Mouse (Mus musculus): ENCODE measurements around the gene Tfeb. TPM values are rescaled to one million over a fixed set of nuclear protein-coding genes. Genes with fewer than 3 reads are reported as not detected.

The Tfeb gene
- total and polyA plus RNA-seq, 3 experiments: 29.1 to 49.3 (median 39.9) TPM

DNA sequence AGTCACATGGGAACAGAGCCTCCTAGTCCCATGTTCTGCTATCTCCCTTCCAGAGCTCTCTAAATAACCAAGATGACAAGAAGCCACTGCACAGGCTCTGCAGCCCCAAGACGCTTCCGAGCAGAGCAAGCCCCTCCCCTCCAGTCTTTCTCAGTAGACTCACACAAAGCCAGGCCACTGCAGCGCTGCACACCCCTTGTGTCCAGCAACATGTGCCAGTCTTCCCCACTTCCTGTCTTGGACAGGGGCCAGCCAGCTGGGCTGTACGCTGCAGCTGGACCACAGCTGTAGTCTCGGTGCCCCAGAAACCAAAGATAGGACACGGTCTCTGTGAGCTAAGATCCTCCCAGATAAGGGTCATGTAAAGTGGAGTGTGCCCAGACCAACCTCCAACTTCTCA lies 101.0 kb downstream of the Tfeb start:
- in situ Hi-C loops (cut with MboI; ENCODE audit: low pct_ligation_motif_present, low pct_unique_long_range_greater_than_20kb, low sequenced_read_pairs) (no loop called here), dilution Hi-C loops (cut with MboI; ENCODE audit: extremely low pct_ligation_motif_present, extremely low pct_unique_long_range_greater_than_20kb, low sequenced_read_pairs) (no loop called here)
- no peaks in the 10 kb centered on the region for H3K79me2 ChIP-seq (replicated peaks; ENCODE audit: control insufficient read depth, extremely low read depth, insufficient read depth, poor library complexity, severe bottlenecking)
- peaks cover 6% of the 10 kb centered on the region for H3K9me3 ChIP-seq (replicated peaks; ENCODE audit: low read length)
- no peak overlapping the region for H3K27ac ChIP-seq (ENCODE audit: insufficient read depth, low read depth)
- H3K27me3 ChIP-seq (replicated peaks): peaks cover 11% of the 10 kb centered on the region
- 0 out of 4 replicates have a peak, but pooled peaks cover 0 to 2% of the 10 kb centered on the region in 2 experiments for H3K4me1 ChIP-seq (ENCODE audit: control insufficient read depth in 1 of 2, insufficient read depth in 2 of 2)
- H3K36me3 ChIP-seq (replicated peaks in 1 of 2; ENCODE audit: control insufficient read depth in 1 of 2, insufficient read depth in 1 of 2, low read length in 1 of 2): no peaks in the 10 kb centered on the region
- H3K4me2 ChIP-seq (ENCODE audit: insufficient read depth, low read depth, poor library complexity, severe bottlenecking): no peak overlapping the region
- DNase-seq (ENCODE audit: extremely low read depth): no peak
- no peak overlapping the region for H3K9ac ChIP-seq (ENCODE audit: insufficient read depth, low read depth)
- no peak overlapping the region for H3K4me3 ChIP-seq (replicated peaks in 1 of 3; ENCODE audit: low read depth in 2 of 3, low read length in 2 of 3, poor library complexity in 1 of 3)
- TF ChIP-seq MAX (IDR thresholded peaks at IDR 0.05; ENCODE audit: low read length): no peak
- TF ChIP-seq CHD1 (IDR thresholded peaks at IDR 0.05; ENCODE audit: low read depth, low read length): no peak
- no peak for TF ChIP-seq KAT2A (IDR thresholded peaks at IDR 0.05; ENCODE audit: insufficient replicate concordance, low read length)
- TF ChIP-seq USF1 (IDR thresholded peaks at IDR 0.05; ENCODE audit: low read depth, low read length): no peak
- TF ChIP-seq ZKSCAN1 (IDR thresholded peaks at IDR 0.05; ENCODE audit: borderline replicate concordance, low read depth, low read length): no peak
- no peak for TF ChIP-seq TCF12 (IDR thresholded peaks at IDR 0.05; ENCODE audit: low read depth, low read length)
- no peak for TF ChIP-seq ZMIZ1 (IDR thresholded peaks at IDR 0.05; ENCODE audit: low read depth, low read length)
- TF ChIP-seq CHD2 (IDR thresholded peaks at IDR 0.05; ENCODE audit: low read length): no peak
- TF ChIP-seq MYC (IDR thresholded peaks at IDR 0.05; ENCODE audit: low read depth, low read length): no peak
- TF ChIP-seq SIN3A (IDR thresholded peaks at IDR 0.05; ENCODE audit: low read length): no peak
- no peak for TF ChIP-seq RCOR1 (conservative IDR thresholded peaks at IDR 0.05; ENCODE audit: low read depth, low read length)

DNA sequence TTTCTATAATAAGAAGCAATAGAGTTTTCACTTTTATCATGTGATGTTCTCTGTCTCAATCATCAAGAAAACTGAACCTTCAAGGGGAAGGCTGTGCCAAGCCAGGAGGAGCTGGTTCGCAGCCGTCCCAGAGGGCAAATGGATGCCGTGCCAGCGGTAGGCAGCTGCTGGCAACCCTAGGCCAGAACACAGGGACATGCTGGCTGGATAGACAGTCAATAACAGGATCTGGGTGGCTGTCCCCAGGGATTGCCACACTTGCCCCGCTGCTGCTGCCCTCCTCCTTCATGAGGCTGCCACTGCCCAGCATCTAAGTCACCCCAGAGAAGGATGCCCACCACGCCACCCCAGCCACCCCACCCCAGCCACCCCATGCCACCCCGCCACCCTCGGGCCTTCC lies 104.7 kb downstream of the Tfeb start:
- H3K79me2 ChIP-seq (replicated peaks; ENCODE audit: control insufficient read depth, extremely low read depth, insufficient read depth, poor library complexity, severe bottlenecking): no peaks in the 10 kb centered on the region
- H3K27ac ChIP-seq (ENCODE audit: insufficient read depth, low read depth): no peak overlapping the region
- in situ Hi-C loops (cut with MboI; ENCODE audit: low pct_ligation_motif_present, low pct_unique_long_range_greater_than_20kb, low sequenced_read_pairs) (loop anchor here (5.0 kb wide), 1 partner anchor 44 kb away; no protein-coding TSS in a partner anchor), dilution Hi-C loops (cut with MboI; ENCODE audit: extremely low pct_ligation_motif_present, extremely low pct_unique_long_range_greater_than_20kb, low sequenced_read_pairs) (no loop called here)
- H3K4me1 ChIP-seq (ENCODE audit: control insufficient read depth in 1 of 2, insufficient read depth in 2 of 2): 0 out of 4 replicates have a peak, but pooled peaks cover 0 to 2% of the 10 kb centered on the region in 2 experiments
- TF ChIP-seq ZC3H11A (IDR thresholded peaks at IDR 0.05; ENCODE audit: low read depth, low read length) (no peak), CHD1 (IDR thresholded peaks at IDR 0.05; ENCODE audit: low read depth, low read length) (no peak), ZKSCAN1 (IDR thresholded peaks at IDR 0.05; ENCODE audit: borderline replicate concordance, low read depth, low read length) (no peak), CHD2 (IDR thresholded peaks at IDR 0.05; ENCODE audit: low read length) (no peak), BHLHE40 (IDR thresholded peaks at IDR 0.05; ENCODE audit: low read depth, low read length) (no peak), TCF12 (IDR thresholded peaks at IDR 0.05; ENCODE audit: low read depth, low read length) (no peak), POLR2AphosphoS2 (IDR thresholded peaks at IDR 0.05; ENCODE audit: low read depth, low read length) (no peak), USF2 (conservative IDR thresholded peaks at IDR 0.05; ENCODE audit: low read depth, low read length) (no peak), HCFC1 (IDR thresholded peaks at IDR 0.05; ENCODE audit: low read depth, low read length) (no peak), SIN3A (IDR thresholded peaks at IDR 0.05; ENCODE audit: low read length) (no peak), GABPA (IDR thresholded peaks at IDR 0.05; ENCODE audit: insufficient replicate concordance, low read depth, low read length) (no peak), EP300 (IDR thresholded peaks at IDR 0.05; ENCODE audit: low read length) (no peak), MAFK (IDR thresholded peaks at IDR 0.05; ENCODE audit: insufficient replicate concordance, low read length) (no peak), MAX (IDR thresholded peaks at IDR 0.05; ENCODE audit: low read length) (no peak), USF1 (IDR thresholded peaks at IDR 0.05; ENCODE audit: low read depth, low read length) (no peak), RAD21 (IDR thresholded peaks at IDR 0.05; ENCODE audit: low read depth, low read length) (no peak), MXI1 (IDR thresholded peaks at IDR 0.05; ENCODE audit: low read depth, low read length) (no peak)
- DNase-seq (ENCODE audit: extremely low read depth): no peak
- H3K4me3 ChIP-seq (replicated peaks in 1 of 3; ENCODE audit: low read depth in 2 of 3, low read length in 2 of 3, poor library complexity in 1 of 3): no peak overlapping the region
- H3K27me3 ChIP-seq (replicated peaks): peaks cover 9% of the 10 kb centered on the region
- H3K9ac ChIP-seq (ENCODE audit: insufficient read depth, low read depth): no peak overlapping the region
- peaks cover 18% of the 10 kb centered on the region for H3K9me3 ChIP-seq (replicated peaks; ENCODE audit: low read length)
- H3K36me3 ChIP-seq (replicated peaks in 1 of 2; ENCODE audit: control insufficient read depth in 1 of 2, insufficient read depth in 1 of 2, low read length in 1 of 2): no peaks in the 10 kb centered on the region
- H3K4me2 ChIP-seq (ENCODE audit: insufficient read depth, low read depth, poor library complexity, severe bottlenecking): no peak overlapping the region

Other genes with a start within 250 kb of the Tfeb start
- gene Taf8, start 234.7 kb upstream of the Tfeb start, total RNA-seq (2012; rRNA removed): 15.4 and 16.9 TPM in 2 replicates
- 13.8 and 18.0 TPM in 2 replicates for gene Taf8, start 234.7 kb upstream of the Tfeb start, total RNA-seq (2014; rRNA removed)
- 16.5 and 17.0 TPM in 2 replicates for gene Taf8, start 234.7 kb upstream of the Tfeb start, polyA plus RNA-seq (2012; ENCODE audit: insufficient read length, low read depth)
- 48.2 and 48.7 TPM in 2 replicates for gene Ccnd3, start 232.0 kb upstream of the Tfeb start, total RNA-seq (2012; rRNA removed)
- gene Ccnd3, start 232.0 kb upstream of the Tfeb start, total RNA-seq (2014; rRNA removed): 30.1 and 30.6 TPM in 2 replicates
- 102 and 121 TPM in 2 replicates for gene Ccnd3, start 232.0 kb upstream of the Tfeb start, polyA plus RNA-seq (2012; ENCODE audit: insufficient read length, low read depth)
- 28.0 and 40.1 TPM in 2 replicates for gene Bysl, start 125.5 kb upstream of the Tfeb start, total RNA-seq (2012; rRNA removed)
- 24.0 and 24.4 TPM in 2 replicates for gene Bysl, start 125.5 kb upstream of the Tfeb start, total RNA-seq (2014; rRNA removed)
- 57.4 and 60.5 TPM in 2 replicates for gene Bysl, start 125.5 kb upstream of the Tfeb start, polyA plus RNA-seq (2012; ENCODE audit: insufficient read length, low read depth)
- 30.5 and 31.0 TPM in 2 replicates for gene Med20, start 125.4 kb upstream of the Tfeb start, total RNA-seq (2012; rRNA removed)
- 42.5 and 43.5 TPM in 2 replicates for gene Med20, start 125.4 kb upstream of the Tfeb start, total RNA-seq (2014; rRNA removed)
- 31.1 and 31.2 TPM in 2 replicates for gene Med20, start 125.4 kb upstream of the Tfeb start, polyA plus RNA-seq (2012; ENCODE audit: insufficient read length, low read depth)
- gene Gm20517, start 125.4 kb upstream of the Tfeb start, total RNA-seq (2012; rRNA removed): 1.7 and 1.8 TPM in 2 replicates
- 1.8 and 2.5 TPM in 2 replicates for gene Gm20517, start 125.4 kb upstream of the Tfeb start, total RNA-seq (2014; rRNA removed)
- gene Gm20517, start 125.4 kb upstream of the Tfeb start, polyA plus RNA-seq (2012; ENCODE audit: insufficient read length, low read depth): 1.1 and 2.6 TPM in 2 replicates
- 2.6 and 3.4 TPM in 2 replicates for gene Usp49, start 106.3 kb upstream of the Tfeb start, total RNA-seq (2012; rRNA removed)
- gene Usp49, start 106.3 kb upstream of the Tfeb start, total RNA-seq (2014; rRNA removed): 2.6 and 2.7 TPM in 2 replicates
- gene Usp49, start 106.3 kb upstream of the Tfeb start, polyA plus RNA-seq (2012; ENCODE audit: insufficient read length, low read depth): 3.7 and 4.3 TPM in 2 replicates
- 46.1 and 46.3 TPM in 2 replicates for gene Tomm6, start 48.6 kb upstream of the Tfeb start, total RNA-seq (2012; rRNA removed)
- 18.1 and 26.4 TPM in 2 replicates for gene Tomm6, start 48.6 kb upstream of the Tfeb start, total RNA-seq (2014; rRNA removed)
- 349 and 424 TPM in 2 replicates for gene Tomm6, start 48.6 kb upstream of the Tfeb start, polyA plus RNA-seq (2012; ENCODE audit: insufficient read length, low read depth)
- gene Frs3, start 48.0 kb upstream of the Tfeb start, total RNA-seq (2012; rRNA removed): 1.6 and 2.9 TPM in 2 replicates
- gene Frs3, start 48.0 kb upstream of the Tfeb start, total RNA-seq (2014; rRNA removed): 0.19 and 0.54 TPM in 2 replicates
- gene Frs3, start 48.0 kb upstream of the Tfeb start, polyA plus RNA-seq (2012; ENCODE audit: insufficient read length, low read depth): 0.67 and 0.76 TPM in 2 replicates
- 0.25 and 0.59 TPM in 2 replicates for gene Gm21981, start 42.6 kb upstream of the Tfeb start, total RNA-seq (2012; rRNA removed)
- gene Gm21981, start 42.6 kb upstream of the Tfeb start, total RNA-seq (2014; rRNA removed): 0.11 and 0.12 TPM in 2 replicates
- gene Gm21981, start 42.6 kb upstream of the Tfeb start, polyA plus RNA-seq (2012; ENCODE audit: insufficient read length, low read depth): 0.15 TPM in 1 of 2 replicates, not detected in the other
- 0.21 and 0.30 TPM in 2 replicates for gene Prickle4, start 42.3 kb upstream of the Tfeb start, total RNA-seq (2012; rRNA removed)
- not detected in 2 replicates for gene Prickle4, start 42.3 kb upstream of the Tfeb start, total RNA-seq (2014; rRNA removed)
- gene Prickle4, start 42.3 kb upstream of the Tfeb start, polyA plus RNA-seq (2012; ENCODE audit: insufficient read length, low read depth): 0.29 and 0.55 TPM in 2 replicates
- gene Pgc, start 10.2 kb upstream of the Tfeb start, total RNA-seq (2012; rRNA removed): not detected in 2 replicates
- gene Pgc, start 10.2 kb upstream of the Tfeb start, total RNA-seq (2014; rRNA removed): not detected in 2 replicates
- not detected in 2 replicates for gene Pgc, start 10.2 kb upstream of the Tfeb start, polyA plus RNA-seq (2012; ENCODE audit: insufficient read length, low read depth)
- gene Mdfi, start 97.7 kb downstream of the Tfeb start, total RNA-seq (2012; rRNA removed): 0.08 and 0.30 TPM in 2 replicates
- gene Mdfi, start 97.7 kb downstream of the Tfeb start, total RNA-seq (2014; rRNA removed): 0.35 TPM in 1 of 2 replicates, not detected in the other
- gene Mdfi, start 97.7 kb downstream of the Tfeb start, polyA plus RNA-seq (2012; ENCODE audit: insufficient read length, low read depth): 0.19 TPM in 1 of 2 replicates, not detected in the other
- 8.5 and 9.9 TPM in 2 replicates for gene Foxp4, start 187.6 kb downstream of the Tfeb start, total RNA-seq (2012; rRNA removed)
- gene Foxp4, start 187.6 kb downstream of the Tfeb start, total RNA-seq (2014; rRNA removed): 2.5 and 3.3 TPM in 2 replicates
- 34.8 and 41.7 TPM in 2 replicates for gene Foxp4, start 187.6 kb downstream of the Tfeb start, polyA plus RNA-seq (2012; ENCODE audit: insufficient read length, low read depth)

Measured in CH12.LX (cell line).